Mouse (Mus musculus) MEL (cell line): ENCODE results near the gene Ms4a4c. TPM values are rescaled to one million over a fixed set of nuclear protein-coding genes. Genes with fewer than 3 reads are reported as not detected.

ENCODE experiments used
- DNase-seq: peaks from one replicate; pipeline ENCODE4 v3.0.0; 2011; ENCODE audit warnings: low read depth, low spot score
- H3K27ac ChIP-seq: 2 replicates; pipeline ENCODE4 v1.5.1; 2012; ENCODE audit warnings: low read depth, mild to moderate bottlenecking, control low read depth, low read length, moderate library complexity; ENCODE audit not compliant: control insufficient read depth
- H3K27me3 ChIP-seq, 2 experiments: fragments of 150-350 bp in 1 of 2; sonication (generic) in 1 of 2; 2 replicates each; pipeline ENCODE4 v1.6.1; 2012; ENCODE audit warnings: low read length in 2 of 2, mild to moderate bottlenecking in 2 of 2, improper control_type of control experiment in 1 of 2, moderate library complexity in 1 of 2; ENCODE audit not compliant: insufficient read depth in 2 of 2, control insufficient read depth in 1 of 2
- H3K36me3 ChIP-seq, 2 experiments: 2 replicates each; pipeline ENCODE4 v1.6.1; 2012 to 2014; ENCODE audit warnings: low read length in 2 of 2, improper control_type of control experiment in 1 of 2, inconsistent platforms in 1 of 2, mild to moderate bottlenecking in 1 of 2; ENCODE audit not compliant: insufficient read depth in 2 of 2, control insufficient read depth in 1 of 2
- H3K4me1 ChIP-seq, 2 experiments: fragments of 150-350 bp in 1 of 2; sonication (generic) in 1 of 2; 2 replicates each; pipeline ENCODE4 v1.6.1; 2012; ENCODE audit warnings: low read length in 2 of 2, improper control_type of control experiment in 1 of 2, mild to moderate bottlenecking in 1 of 2; ENCODE audit not compliant: insufficient read depth in 2 of 2, control insufficient read depth in 1 of 2
- H3K4me3 ChIP-seq, 2 experiments: fragments of 150-350 bp in 1 of 2; sonication (generic) in 1 of 2; 2 replicates each; pipeline ENCODE4 v1.5.1; 2012; ENCODE audit warnings: low read depth in 2 of 2, low read length in 2 of 2, mild to moderate bottlenecking in 2 of 2, moderate library complexity in 2 of 2, control low read depth in 1 of 2, improper control_type of control experiment in 1 of 2; ENCODE audit not compliant: control insufficient read depth in 1 of 2, insufficient read depth in 1 of 2
- H3K79me2 ChIP-seq: 2 replicates; pipeline ENCODE4 v1.6.1; 2012; ENCODE audit warnings: mild to moderate bottlenecking, low read length, moderate library complexity; ENCODE audit not compliant: control insufficient read depth, poor library complexity, insufficient read depth
- H3K9ac ChIP-seq: 2 replicates; pipeline ENCODE4 v1.6.1; 2012; ENCODE audit warnings: low read depth, mild to moderate bottlenecking, control low read depth, low read length, moderate library complexity; ENCODE audit not compliant: control insufficient read depth, poor library complexity, severe bottlenecking
- H3K9me3 ChIP-seq: fragments of 150-350 bp; sonication (generic); replicated peaks from 2 replicates; pipeline ENCODE4 v1.6.1; 2012; ENCODE audit warnings: mild to moderate bottlenecking, low read length, improper control_type of control experiment, moderate library complexity; ENCODE audit not compliant: insufficient read depth
- BHLHE40 ChIP-seq: IDR thresholded peaks from 2 replicates; pipeline ENCODE4 v1.6.1; 2012; ENCODE audit warnings: low read depth, mild to moderate bottlenecking, inconsistent platforms, low read length, improper control_type of control experiment, borderline replicate concordance
- CHD1 ChIP-seq: IDR thresholded peaks from 2 replicates; pipeline ENCODE4 v1.6.1; 2012; ENCODE audit warnings: low read depth, mild to moderate bottlenecking, inconsistent platforms, low read length, improper control_type of control experiment
- CHD2 ChIP-seq: IDR thresholded peaks from 2 replicates; pipeline ENCODE4 v1.6.1; 2011; ENCODE audit warnings: low read length, improper control_type of control experiment
- CTCF ChIP-seq, 3 experiments: IDR thresholded peaks in 2 of 3; conservative IDR thresholded peaks in 1 of 3; 2 replicates each; pipeline ENCODE4 v1.5.1; 2011 to 2012; ENCODE audit warnings: low read length in 3 of 3, low read depth in 2 of 3, mild to moderate bottlenecking in 2 of 3, improper control_type of control experiment in 1 of 3, inconsistent platforms in 1 of 3, mixed read lengths in 1 of 3, moderate library complexity in 1 of 3; ENCODE audit not compliant: control insufficient read depth in 1 of 3, insufficient read depth in 1 of 3, poor library complexity in 1 of 3, severe bottlenecking in 1 of 3
- E2F4 ChIP-seq: IDR thresholded peaks from 2 replicates; pipeline ENCODE4 v1.6.1; 2011; ENCODE audit warnings: low read depth, low read length, improper control_type of control experiment, borderline replicate concordance
- EP300 ChIP-seq, 2 experiments: IDR thresholded peaks; 2 replicates each; pipeline ENCODE4 v1.6.1; 2011; ENCODE audit warnings: improper control_type of control experiment in 2 of 2, low read length in 2 of 2, low read depth in 1 of 2, mild to moderate bottlenecking in 1 of 2
- ETS1 ChIP-seq: IDR thresholded peaks from 2 replicates; pipeline ENCODE4 v1.6.1; 2012; ENCODE audit warnings: low read depth, mild to moderate bottlenecking, inconsistent platforms, low read length, improper control_type of control experiment, moderate library complexity
- GABPA ChIP-seq: IDR thresholded peaks from 2 replicates; pipeline ENCODE4 v1.6.1; 2012; ENCODE audit warnings: low read depth, mild to moderate bottlenecking, inconsistent platforms, low read length, improper control_type of control experiment, moderate library complexity
- GATA1 ChIP-seq: IDR thresholded peaks from 2 replicates; pipeline ENCODE4 v1.6.1; 2011; ENCODE audit warnings: low read depth, low read length, improper control_type of control experiment
- HCFC1 ChIP-seq: IDR thresholded peaks from 2 replicates; pipeline ENCODE4 v1.6.1; 2012; ENCODE audit warnings: low read depth, mild to moderate bottlenecking, inconsistent platforms, low read length, improper control_type of control experiment, moderate library complexity
- JUND ChIP-seq: IDR thresholded peaks from 2 replicates; pipeline ENCODE4 v1.6.1; 2011; ENCODE audit warnings: low read depth, mild to moderate bottlenecking, improper control_type of control experiment, low read length
- KAT2A ChIP-seq: conservative IDR thresholded peaks from 2 replicates; pipeline ENCODE4 v1.6.1; 2012; ENCODE audit warnings: low read depth, low read length, improper control_type of control experiment, inconsistent platforms
- MAFK ChIP-seq: IDR thresholded peaks from 2 replicates; pipeline ENCODE4 v1.6.1; 2011; ENCODE audit warnings: low read depth, mild to moderate bottlenecking, low read length, improper control_type of control experiment, borderline replicate concordance
- MAZ ChIP-seq: IDR thresholded peaks from 2 replicates; pipeline ENCODE4 v1.6.1; 2012; ENCODE audit warnings: low read depth, mild to moderate bottlenecking, inconsistent platforms, low read length, improper control_type of control experiment
- MEF2A ChIP-seq: IDR thresholded peaks from 2 replicates; pipeline ENCODE4 v1.6.1; 2014; ENCODE audit warnings: low read depth, mild to moderate bottlenecking, inconsistent platforms, low read length, improper control_type of control experiment; ENCODE audit not compliant: poor library complexity, insufficient replicate concordance, severe bottlenecking; ENCODE audit errors: extremely low read depth
- MYB ChIP-seq: IDR thresholded peaks from 2 replicates; pipeline ENCODE4 v1.6.1; 2011; ENCODE audit warnings: mild to moderate bottlenecking, low read depth, low read length, improper control_type of control experiment
- MYC ChIP-seq: IDR thresholded peaks from 2 replicates; pipeline ENCODE4 v1.6.1; 2011; ENCODE audit warnings: low read depth, mild to moderate bottlenecking, low read length, improper control_type of control experiment, moderate library complexity
- NELFE ChIP-seq: IDR thresholded peaks from 2 replicates; pipeline ENCODE4 v1.6.1; 2011; ENCODE audit warnings: low read depth, low read length, improper control_type of control experiment
- NRF1 ChIP-seq: IDR thresholded peaks from 2 replicates; pipeline ENCODE4 v1.6.1; 2014; ENCODE audit warnings: low read depth, mild to moderate bottlenecking, inconsistent platforms, low read length, improper control_type of control experiment, moderate library complexity; ENCODE audit not compliant: poor library complexity, insufficient read depth, severe bottlenecking
- POLR2A ChIP-seq, 2 experiments: IDR thresholded peaks; 2 replicates each; pipeline ENCODE4 v1.6.1; 2011 to 2012; ENCODE audit warnings: low read length in 2 of 2, mild to moderate bottlenecking in 2 of 2, control low read depth in 1 of 2, improper control_type of control experiment in 1 of 2, low read depth in 1 of 2, moderate library complexity in 1 of 2; ENCODE audit not compliant: control insufficient read depth in 1 of 2, insufficient read depth in 1 of 2, poor library complexity in 1 of 2
- POLR2AphosphoS2 ChIP-seq: IDR thresholded peaks from 2 replicates; pipeline ENCODE4 v1.6.1; 2011; ENCODE audit warnings: low read length, improper control_type of control experiment
- RAD21 ChIP-seq: IDR thresholded peaks from 2 replicates; pipeline ENCODE4 v1.6.1; 2011; ENCODE audit warnings: mild to moderate bottlenecking, low read depth, low read length, improper control_type of control experiment
- RCOR1 ChIP-seq: IDR thresholded peaks from 2 replicates; pipeline ENCODE4 v1.6.1; 2012; ENCODE audit warnings: low read depth, mild to moderate bottlenecking, inconsistent platforms, low read length, improper control_type of control experiment
- SIN3A ChIP-seq: IDR thresholded peaks from 2 replicates; pipeline ENCODE4 v1.6.1; 2012; ENCODE audit warnings: low read length, improper control_type of control experiment, inconsistent platforms
- TAL1 ChIP-seq: IDR thresholded peaks from 2 replicates; pipeline ENCODE4 v1.6.1; 2012; ENCODE audit warnings: mild to moderate bottlenecking, inconsistent platforms, low read length, moderate library complexity, mixed read lengths
- TBP ChIP-seq: IDR thresholded peaks from 2 replicates; pipeline ENCODE4 v1.8.0; 2011; ENCODE audit warnings: low read depth, low read length, improper control_type of control experiment
- TCF12 ChIP-seq: IDR thresholded peaks from 2 replicates; pipeline ENCODE4 v1.6.1; 2014; ENCODE audit warnings: low read depth, mild to moderate bottlenecking, inconsistent platforms, low read length, improper control_type of control experiment, moderate library complexity
- UBTF ChIP-seq: IDR thresholded peaks from 2 replicates; pipeline ENCODE4 v1.6.1; 2012; ENCODE audit warnings: low read depth, mild to moderate bottlenecking, inconsistent platforms, low read length, improper control_type of control experiment, moderate library complexity, borderline replicate concordance; ENCODE audit not compliant: insufficient read depth
- USF1 ChIP-seq: IDR thresholded peaks from 2 replicates; pipeline ENCODE4 v1.6.1; 2014; ENCODE audit warnings: low read depth, mild to moderate bottlenecking, inconsistent platforms, low read length, improper control_type of control experiment, moderate library complexity
- USF2 ChIP-seq, 2 experiments: IDR thresholded peaks; 2 replicates each; pipeline ENCODE4 v1.6.1; 2011 to 2012; ENCODE audit warnings: improper control_type of control experiment in 2 of 2, low read length in 2 of 2, borderline replicate concordance in 1 of 2, inconsistent platforms in 1 of 2, low read depth in 1 of 2, mild to moderate bottlenecking in 1 of 2; ENCODE audit not compliant: insufficient read depth in 1 of 2
- ZKSCAN1 ChIP-seq: IDR thresholded peaks from 2 replicates; pipeline ENCODE4 v1.6.1; 2012; ENCODE audit warnings: low read depth, mild to moderate bottlenecking, inconsistent platforms, low read length, improper control_type of control experiment, moderate library complexity
- ZMIZ1 ChIP-seq: IDR thresholded peaks from 2 replicates; pipeline ENCODE4 v1.6.1; 2012; ENCODE audit warnings: low read depth, mild to moderate bottlenecking, inconsistent platforms, low read length, improper control_type of control experiment, moderate library complexity
- polyA plus RNA-seq, 2 experiments: library from polyadenylated mRNA; stranded (reverse) in 1 of 2; unstranded in 1 of 2; fragments of >175 nt in 1 of 2; fragments of >200 nt in 1 of 2; gene quantifications; 2 replicates each; pipeline versions ENCODE4 v1.2.1 to v1.2.4; 2012; ENCODE audit warnings: low replicate concordance in 2 of 2, low read depth in 1 of 2; ENCODE audit not compliant: insufficient read length in 2 of 2, insufficient read depth in 1 of 2, missing spikeins in 1 of 2
- total RNA-seq: library from RNA; depleted of rRNA; stranded (reverse); fragments of 300-350 nt; gene quantifications from 2 replicates; pipeline ENCODE4 v1.2.3, GENCODE M21; 2012

Ms4a4c gene
- total and polyA plus RNA-seq, 3 experiments, result not detected

DNA sequence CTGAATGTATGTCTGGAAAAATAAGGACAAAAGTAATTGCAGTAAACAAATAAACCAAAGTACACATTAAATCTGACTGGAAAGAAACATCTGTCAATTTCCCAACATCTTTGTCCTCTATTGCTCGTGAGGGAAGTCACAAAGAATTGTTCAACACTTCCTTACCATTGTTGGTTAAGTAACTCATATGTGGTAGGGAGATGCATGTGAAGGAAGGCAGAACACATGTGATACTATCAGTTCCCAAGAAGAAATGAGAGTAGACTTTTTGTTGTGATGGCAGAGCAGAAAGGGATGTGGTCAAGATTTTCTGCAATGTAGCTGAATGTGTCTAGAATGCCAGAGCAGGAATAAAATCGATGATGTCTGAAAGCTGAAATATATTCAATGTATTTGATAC, 28.2 kb upstream of the Ms4a4c start:
- no peak for DNase-seq
- Histone ChIP-seq H3K4me3 (no peak overlapping the region), H3K4me1 (no peaks in the 10 kb centered on the region), H3K27me3 (no peaks in the 10 kb centered on the region; a peak in 2 of 4 replicates), H3K36me3 (no peaks in the 10 kb centered on the region), H3K79me2 (no peaks in the 10 kb centered on the region)
- TF ChIP-seq NRF1, result no peak
- TF ChIP-seq JUND, result no peak
- no peak for TF ChIP-seq MYB
- no peak for TF ChIP-seq BHLHE40
- no peak for TF ChIP-seq MAFK
- no peak for TF ChIP-seq MEF2A
- TF ChIP-seq CTCF (IDR thresholded peaks at IDR 0.05 in 2 of 3, conservative IDR thresholded peaks at IDR 0.05 in 1 of 3; ENCODE audit: control insufficient read depth in 1 of 3, insufficient read depth in 1 of 3, low read depth in 2 of 3, low read length in 3 of 3, poor library complexity in 1 of 3, severe bottlenecking in 1 of 3), result no peak
- TF ChIP-seq USF1, result no peak
- no peak for TF ChIP-seq MYC
- no peak for TF ChIP-seq CHD2
- TF ChIP-seq GABPA, result no peak
- no peak for TF ChIP-seq MAZ
- TF ChIP-seq GATA1, result no peak
- TF ChIP-seq POLR2A (IDR thresholded peaks at IDR 0.05; ENCODE audit: control insufficient read depth in 1 of 2, insufficient read depth in 1 of 2, low read depth in 1 of 2, low read length in 2 of 2, poor library complexity in 1 of 2), result no peak
- no peak for TF ChIP-seq HCFC1
- TF ChIP-seq TBP, result no peak
- no peak for TF ChIP-seq RCOR1
- no peak for TF ChIP-seq NELFE
- no peak for TF ChIP-seq TAL1
- TF ChIP-seq SIN3A, result no peak
- TF ChIP-seq, all 39 proteins: peak for 0
- H3K9ac ChIP-seq, result no peak overlapping the region
- H3K9me3 ChIP-seq, result no peaks in the 10 kb centered on the region
- H3K27ac ChIP-seq, result no peak overlapping the region

DNA sequence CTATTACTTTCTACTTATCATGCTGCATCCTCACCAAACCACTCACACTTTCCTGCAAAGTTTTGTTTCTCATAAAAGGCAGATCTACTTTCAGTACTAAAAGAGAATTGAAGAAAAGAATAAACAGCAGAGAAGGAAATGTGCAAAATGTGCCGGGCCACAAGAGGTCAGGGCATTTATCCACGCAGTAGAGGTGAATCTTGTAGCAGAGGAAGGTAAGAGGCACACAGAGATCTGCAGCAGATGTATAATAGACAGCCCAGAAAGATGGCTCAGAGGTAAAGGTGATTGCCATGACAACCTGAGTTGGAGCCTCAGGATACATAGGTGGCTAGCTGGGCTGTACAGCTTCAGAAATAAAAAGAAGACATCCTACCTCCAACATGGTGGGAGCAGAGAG, 17.5 kb upstream of the Ms4a4c start:
- H3K9ac ChIP-seq, result no peak overlapping the region
- no peaks in the 10 kb centered on the region for H3K79me2 ChIP-seq
- H3K36me3 ChIP-seq, result no peaks in the 10 kb centered on the region
- no peak for DNase-seq
- no peak overlapping the region for H3K27ac ChIP-seq
- H3K4me1 ChIP-seq, result no peaks in the 10 kb centered on the region
- no peak overlapping the region for H3K4me3 ChIP-seq
- TF ChIP-seq USF1 (no peak), E2F4 (no peak), ETS1 (no peak), TCF12 (no peak), POLR2A (IDR thresholded peaks at IDR 0.05; ENCODE audit: control insufficient read depth in 1 of 2, insufficient read depth in 1 of 2, low read depth in 1 of 2, low read length in 2 of 2, poor library complexity in 1 of 2) (no peak), RAD21 (no peak), ZMIZ1 (no peak), MYC (no peak), EP300 (IDR thresholded peaks at IDR 0.05; ENCODE audit: low read depth in 1 of 2, low read length in 2 of 2) (no peak), ZKSCAN1 (no peak), KAT2A (no peak), MAZ (no peak), CHD1 (no peak), JUND (no peak), POLR2AphosphoS2 (no peak), BHLHE40 (no peak), USF2 (IDR thresholded peaks at IDR 0.05; ENCODE audit: borderline replicate concordance in 1 of 2, insufficient read depth in 1 of 2, low read depth in 1 of 2, low read length in 2 of 2) (no peak), MAFK (no peak), UBTF (no peak)
- TF ChIP-seq, all 39 proteins: peak for 0
- no peaks in the 10 kb centered on the region for H3K9me3 ChIP-seq
- H3K27me3 ChIP-seq, result no peaks in the 10 kb centered on the region; a peak in 2 of 4 replicates
